Mouse (Mus musculus): ENCODE results near the gene Sbk2. TPM values are rescaled to one million over a fixed set of nuclear protein-coding genes. Genes with fewer than 3 reads are reported as not detected.
"Not testable (repeated sequence)": the region's sequence is repeated elsewhere in the genome, so short reads cannot be mapped to it uniquely, and the experiment has no call there.

Sbk2 gene
- 0.07 TPM in 1 of 2 replicates, not detected in the other for polyA plus RNA-seq (2015; fragmentation: Nextera tagmentation; extraction: Ambion mirVana)

DNA sequence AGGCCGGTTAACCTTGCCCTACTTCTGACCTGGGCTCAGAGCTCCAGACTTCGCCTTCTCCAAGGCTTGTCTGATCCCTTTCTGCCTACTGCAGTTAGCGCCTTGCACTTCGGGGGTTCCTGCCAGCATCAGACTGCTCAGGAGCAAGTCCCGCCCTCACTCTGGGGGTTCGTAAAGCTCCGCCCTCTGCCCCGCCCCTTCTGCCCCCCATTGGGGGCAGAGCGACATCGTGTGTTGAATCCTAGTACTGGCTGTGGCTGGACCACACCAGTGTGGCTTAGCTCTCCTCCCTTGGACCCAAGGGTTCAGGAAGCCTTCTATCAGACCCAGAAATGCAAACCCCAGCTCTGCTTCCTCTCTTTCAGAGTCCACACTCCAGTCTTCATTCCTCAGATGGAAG, at the start of gene Sbk2:
Sbk2 (minus strand) TSS at position 135 of the 400 bp plus-strand sequence.
- Histone ChIP-seq H3K4me2 (peak within 1 kb of the TSS; percentile 20; the same call in 1 of the 2 replicates), H3K27ac (replicated peaks) (no peak within 1 kb of the TSS), H3K4me1 (replicated peaks) (0 out of 2 replicates have a peak, but pooled peaks cover 2% of the 10 kb centered on the region), H3K4me3 (replicated peaks) (no peak within 1 kb of the TSS), H3K36me3 (replicated peaks) (no peaks in the 10 kb centered on the region), H3K9ac (no peak within 1 kb of the TSS), H3K27me3 (no peaks in the 10 kb centered on the region), H3K9me3 (replicated peaks) (no peaks in the 10 kb centered on the region)
- 2% methylated on average over 10 of the region's 10 CpGs for WGBS (ENCODE audit: insufficient replicate concordance)
- ATAC-seq (ENCODE audit: insufficient read depth) = peak; percentile 52

DNA sequence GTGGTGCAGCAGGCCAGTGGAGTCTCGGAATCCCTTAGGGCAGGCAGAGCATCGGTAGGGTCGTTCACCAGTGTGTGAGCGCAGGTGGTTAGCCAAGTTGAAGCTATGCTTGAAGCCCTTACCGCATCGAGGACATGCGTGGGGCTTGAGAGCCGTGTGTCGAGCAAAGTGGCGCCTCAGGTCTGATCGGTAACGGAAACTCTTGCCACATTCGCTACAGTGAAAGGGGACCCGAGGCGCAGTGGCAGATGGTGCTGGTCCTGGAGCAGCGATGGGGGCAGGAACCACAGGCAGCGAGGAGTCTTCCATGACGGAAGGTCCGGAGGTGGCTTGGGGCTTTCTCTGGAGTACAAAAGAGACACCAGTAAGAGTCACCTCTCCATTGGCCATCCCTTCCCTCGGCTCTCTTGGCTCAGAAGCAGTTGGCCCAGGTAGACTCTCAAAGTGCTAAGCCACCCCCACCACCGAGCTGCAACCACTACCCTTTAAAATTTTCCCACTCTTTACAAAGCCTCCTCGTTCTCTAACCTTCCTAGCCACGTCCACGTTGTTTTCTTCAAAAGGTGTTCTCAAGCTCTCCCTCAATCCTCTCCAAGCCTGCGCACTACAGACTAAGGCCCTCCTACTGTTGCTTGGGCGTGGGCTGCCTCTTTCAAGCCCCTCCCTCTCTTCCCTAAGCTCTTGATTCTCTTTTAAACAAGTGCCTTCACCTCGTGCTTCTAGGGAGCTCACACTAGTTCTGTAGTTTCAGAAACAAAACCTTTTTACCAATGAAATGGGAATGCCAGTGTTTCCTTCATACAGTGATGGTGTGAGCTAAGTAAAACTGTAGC, 48.7 kb upstream of the Sbk2 start:
- Histone ChIP-seq H3K9ac (no peak overlapping the region), H3K4me2 (peak overlapping the region; percentile 93), H3K36me3 (replicated peaks) (peaks cover 65% of the 10 kb centered on the region), H3K4me1 (replicated peaks) (peaks cover 22% of the 10 kb centered on the region), H3K9me3 (replicated peaks) (no peaks in the 10 kb centered on the region), H3K27ac (replicated peaks) (no peak overlapping the region; the same call in 1 of the 2 replicates), H3K27me3 (no peaks in the 10 kb centered on the region), H3K4me3 (replicated peaks) (peak overlapping the region; percentile 77)
- WGBS (ENCODE audit: insufficient replicate concordance) = 79% methylated on average over 27 of the region's 27 CpGs
- no peak for ATAC-seq (ENCODE audit: insufficient read depth)

- WGBS (ENCODE audit: insufficient replicate concordance) = 92% methylated on average over 26 of the region's 26 CpGs
Measured at GRCm38 (mm10) chr7:5008229-5008628, 44.0 kb upstream of the Sbk2 start.

DNA sequence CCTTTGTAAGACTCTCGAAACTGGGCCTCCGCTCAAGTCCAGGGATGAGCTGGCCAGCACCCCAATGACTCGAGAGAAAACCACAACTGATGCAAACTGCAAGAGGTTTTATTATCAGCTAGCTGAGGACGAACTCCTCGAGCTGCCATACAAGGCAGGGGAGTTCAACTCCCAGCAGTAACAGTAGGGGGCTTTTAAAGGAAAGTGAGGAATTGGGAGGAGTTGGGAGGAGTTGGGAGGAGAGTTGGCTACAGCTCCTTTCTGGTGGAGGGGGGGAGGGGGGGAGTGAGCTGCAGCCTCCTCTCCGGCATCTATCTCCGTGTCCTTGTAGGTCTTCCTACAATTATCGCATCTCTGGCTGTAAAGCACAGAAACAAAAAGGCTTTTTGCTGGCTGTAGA, 38.7 kb upstream of the Sbk2 start:
- WGBS (ENCODE audit: insufficient replicate concordance) = 63% methylated on average over 8 of the region's 8 CpGs

More at GRCm38 (mm10) chr7:5008229-5008628, 44.0 kb upstream of the Sbk2 start:
- ATAC-seq (ENCODE audit: insufficient read depth) = no peak
- Histone ChIP-seq H3K36me3 (replicated peaks) (peaks cover 64% of the 10 kb centered on the region), H3K27me3 (no peaks in the 10 kb centered on the region), H3K9ac (no peak overlapping the region), H3K4me2 (no peak overlapping the region), H3K9me3 (replicated peaks) (no peaks in the 10 kb centered on the region), H3K4me1 (replicated peaks) (peaks cover 3% of the 10 kb centered on the region), H3K4me3 (replicated peaks) (no peak overlapping the region), H3K27ac (replicated peaks) (no peak overlapping the region)

DNA sequence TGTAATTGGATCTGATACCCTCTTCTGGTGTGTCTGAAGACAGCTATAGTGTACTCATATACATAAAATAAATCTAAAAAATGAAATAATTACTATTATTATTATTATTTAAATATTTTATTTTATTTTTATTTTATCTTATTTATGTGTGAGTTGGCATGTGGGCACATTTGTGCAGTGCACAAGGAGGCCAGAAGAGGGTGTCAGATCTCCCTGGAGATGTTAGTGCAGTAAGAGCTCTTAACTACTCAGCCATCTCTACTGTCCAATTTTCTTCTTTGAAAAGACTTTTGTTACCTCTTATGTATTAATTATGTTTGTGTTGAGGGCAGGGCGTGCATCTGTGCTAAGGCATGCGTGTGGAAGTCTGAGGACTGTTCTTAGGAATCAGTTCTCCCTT, 35.7 kb upstream of the Sbk2 start:
- WGBS (ENCODE audit: insufficient replicate concordance) = 41% methylated on average over 2 of the region's 2 CpGs
- Histone ChIP-seq H3K4me1 (replicated peaks) (no peaks in the 10 kb centered on the region), H3K9me3 (replicated peaks) (no peaks in the 10 kb centered on the region), H3K27me3 (peaks cover 17% of the 10 kb centered on the region), H3K4me2 (no peak overlapping the region), H3K9ac (no peak overlapping the region), H3K36me3 (replicated peaks) (no peaks in the 10 kb centered on the region), H3K27ac (replicated peaks) (no peak overlapping the region), H3K4me3 (replicated peaks) (no peak overlapping the region)
- no peak for ATAC-seq (ENCODE audit: insufficient read depth)

More for the DNA sequence above, 38.7 kb upstream of the Sbk2 start:
- H3K27ac ChIP-seq (replicated peaks); H3K4me3 ChIP-seq (replicated peaks); ATAC-seq (ENCODE audit: insufficient read depth); H3K9ac ChIP-seq; H3K27me3 ChIP-seq; H3K4me1 ChIP-seq (replicated peaks); H3K9me3 ChIP-seq (replicated peaks); H3K4me2 ChIP-seq: not testable (repeated sequence)
- H3K36me3 ChIP-seq (replicated peaks) = peaks cover 12% of the 10 kb centered on the region

- Histone ChIP-seq H3K36me3 (replicated peaks) (no peaks in the 10 kb centered on the region; the same call in 1 of the 2 replicates), H3K4me2 (no peak overlapping the region), H3K27me3 (peaks cover 39% of the 10 kb centered on the region), H3K27ac (replicated peaks) (no peak overlapping the region), H3K4me1 (replicated peaks) (no peaks in the 10 kb centered on the region), H3K9ac (no peak overlapping the region), H3K9me3 (replicated peaks) (no peaks in the 10 kb centered on the region), H3K4me3 (replicated peaks) (no peak overlapping the region)
- 64% methylated on average over 8 of the region's 8 CpGs for WGBS (ENCODE audit: insufficient replicate concordance)
- no peak for ATAC-seq (ENCODE audit: insufficient read depth)
Measured at GRCm38 (mm10) chr7:4996934-4997333, 32.7 kb upstream of the Sbk2 start.

- peak; percentile 73 for ATAC-seq (ENCODE audit: insufficient read depth)
- Histone ChIP-seq H3K9me3 (replicated peaks) (no peaks in the 10 kb centered on the region), H3K27ac (replicated peaks) (no peak within 1 kb of the TSS), H3K36me3 (replicated peaks) (no peaks in the 10 kb centered on the region; the same call in 1 of the 2 replicates), H3K27me3 (peaks cover 39% of the 10 kb centered on the region), H3K4me3 (replicated peaks) (peak within 1 kb of the TSS; percentile 56), H3K9ac (peak within 1 kb of the TSS; percentile 36; the same call in 1 of the 2 replicates), H3K4me1 (replicated peaks) (no peaks in the 10 kb centered on the region), H3K4me2 (peak within 1 kb of the TSS; percentile 60)
- 6% methylated on average over 16 of the region's 26 CpGs for WGBS (ENCODE audit: insufficient replicate concordance)
Measured at GRCm38 (mm10) chr7:4996003-4996895, 32.0 kb upstream of the Sbk2 start, which contains the start of gene Zfp579. Gene Zfp579, minus strand, starts transcription at chr7:4996158.

- Histone ChIP-seq H3K4me2 (peak overlapping the region; percentile 60), H3K27me3 (peaks cover 39% of the 10 kb centered on the region), H3K9ac (peak overlapping the region; percentile 36; the same call in 1 of the 2 replicates), H3K4me1 (replicated peaks) (no peaks in the 10 kb centered on the region), H3K9me3 (replicated peaks) (no peaks in the 10 kb centered on the region), H3K36me3 (replicated peaks) (no peaks in the 10 kb centered on the region; the same call in 1 of the 2 replicates), H3K4me3 (replicated peaks) (peak overlapping the region; percentile 56), H3K27ac (replicated peaks) (no peak overlapping the region)
- no peak for ATAC-seq (ENCODE audit: insufficient read depth)
- WGBS (ENCODE audit: insufficient replicate concordance) = 7% methylated on average over 19 of the region's 19 CpGs
Measured at GRCm38 (mm10) chr7:4995268-4996002, 31.2 kb upstream of the Sbk2 start.

- Histone ChIP-seq H3K4me1 (replicated peaks) (no peaks in the 10 kb centered on the region), H3K9ac (no peak overlapping the region), H3K4me2 (no peak overlapping the region), H3K27me3 (peaks cover 39% of the 10 kb centered on the region), H3K9me3 (replicated peaks) (no peaks in the 10 kb centered on the region), H3K4me3 (replicated peaks) (no peak overlapping the region), H3K36me3 (replicated peaks) (no peaks in the 10 kb centered on the region; the same call in 1 of the 2 replicates), H3K27ac (replicated peaks) (no peak overlapping the region)
- 53% methylated on average over 59 of the region's 59 CpGs for WGBS (ENCODE audit: insufficient replicate concordance)
- ATAC-seq (ENCODE audit: insufficient read depth) = no peak
Measured at GRCm38 (mm10) chr7:4993999-4994788, 30.0 kb upstream of the Sbk2 start.

Data from liver, embryonic 15.5 days (tissue).